Mouse (Mus musculus) skeletal muscle tissue, adult 2 months (tissue): ENCODE data around the gene Myog.

Experiments
- DNase-seq: peaks from one replicate; pipeline ENCODE4 v3.0.0-alpha.2; 2012; ENCODE audit warnings: low read depth, low spot score

Myog gene

DNA sequence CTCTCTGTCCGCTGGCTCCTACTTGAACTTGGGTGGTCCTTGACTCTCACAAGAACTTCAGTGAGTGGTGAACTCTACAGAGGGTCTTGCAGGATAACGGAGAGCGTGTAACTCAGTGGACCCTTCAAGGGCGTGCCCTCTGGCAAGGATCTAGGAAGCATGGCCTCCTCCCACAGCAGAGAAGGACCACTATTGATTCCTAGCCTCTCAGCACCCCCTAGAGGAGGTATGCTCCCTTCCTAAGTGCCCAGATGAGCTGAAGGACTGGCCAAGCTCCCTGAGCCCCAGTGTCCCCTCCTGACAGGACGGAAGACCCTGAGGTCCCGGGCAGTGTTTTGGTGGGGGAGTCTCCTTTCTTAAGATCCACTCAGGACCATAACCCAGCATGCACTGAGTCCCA lies 32.8 kb downstream of the Myog start:
- DNase-seq = peak; percentile 47

DNA sequence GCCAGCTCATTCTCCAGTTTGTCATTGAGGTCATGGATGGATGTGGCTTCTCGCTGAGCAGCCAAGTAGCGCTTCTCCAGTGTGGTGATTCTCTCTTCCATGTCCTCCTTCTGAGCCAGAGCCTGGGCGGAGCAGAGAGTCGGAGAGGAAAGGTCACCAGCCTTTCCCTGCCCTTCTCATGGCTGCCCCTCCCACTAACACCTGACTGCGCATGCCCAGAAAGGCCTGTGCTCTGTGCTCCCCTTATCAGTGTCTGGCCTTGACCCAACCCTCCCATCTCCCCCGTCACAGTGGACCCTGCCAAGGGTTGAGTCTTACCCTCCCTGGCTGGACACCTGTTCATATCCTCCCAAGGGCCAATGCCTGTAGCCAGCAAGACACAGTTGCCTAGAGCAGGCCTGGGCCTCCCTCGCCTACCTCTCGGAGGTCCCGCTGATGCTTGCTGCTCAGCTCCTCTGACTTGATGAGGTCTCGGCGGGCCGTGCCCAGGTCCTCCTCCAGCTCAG lies 37.1 kb downstream of the Myog start:
- DNase-seq = no peak

DNA sequence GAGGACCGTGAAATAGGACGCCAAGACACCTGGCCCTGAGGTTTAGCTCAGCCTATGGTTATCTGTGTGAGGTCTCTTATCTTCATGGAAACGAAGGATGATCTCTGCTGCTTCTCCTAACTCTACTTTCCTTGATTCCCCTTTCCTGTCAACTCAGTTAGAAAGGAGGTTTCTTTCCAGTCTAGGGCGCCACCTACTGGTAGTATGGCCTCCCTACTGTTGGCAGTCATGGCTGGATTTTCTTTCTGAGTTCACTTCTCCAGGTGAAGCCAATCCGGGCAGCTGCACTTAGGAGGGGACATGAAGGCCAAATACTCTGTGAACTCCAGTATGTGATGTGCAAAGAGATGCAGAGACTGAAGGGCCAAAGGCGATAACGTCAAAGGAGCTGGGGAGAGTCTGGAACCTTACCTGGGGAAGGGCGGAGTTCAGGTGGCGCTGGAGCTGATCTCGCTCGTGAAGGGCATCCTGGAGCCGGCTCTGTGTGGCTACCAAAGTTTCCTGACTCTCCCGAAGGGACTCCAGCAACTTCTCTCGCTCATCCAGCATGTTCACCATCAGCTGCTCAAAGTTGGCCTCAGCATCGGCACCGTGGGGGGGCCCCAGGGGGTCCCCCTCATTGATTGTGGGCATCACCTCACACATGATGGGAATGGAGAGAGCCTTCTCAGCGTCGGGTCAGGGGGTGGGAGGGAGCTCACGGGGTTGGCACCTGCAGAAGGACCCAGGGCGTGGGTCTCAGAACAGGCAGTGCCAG lies 42.3 kb downstream of the Myog start:
- peak; percentile 72 for DNase-seq

DNA sequence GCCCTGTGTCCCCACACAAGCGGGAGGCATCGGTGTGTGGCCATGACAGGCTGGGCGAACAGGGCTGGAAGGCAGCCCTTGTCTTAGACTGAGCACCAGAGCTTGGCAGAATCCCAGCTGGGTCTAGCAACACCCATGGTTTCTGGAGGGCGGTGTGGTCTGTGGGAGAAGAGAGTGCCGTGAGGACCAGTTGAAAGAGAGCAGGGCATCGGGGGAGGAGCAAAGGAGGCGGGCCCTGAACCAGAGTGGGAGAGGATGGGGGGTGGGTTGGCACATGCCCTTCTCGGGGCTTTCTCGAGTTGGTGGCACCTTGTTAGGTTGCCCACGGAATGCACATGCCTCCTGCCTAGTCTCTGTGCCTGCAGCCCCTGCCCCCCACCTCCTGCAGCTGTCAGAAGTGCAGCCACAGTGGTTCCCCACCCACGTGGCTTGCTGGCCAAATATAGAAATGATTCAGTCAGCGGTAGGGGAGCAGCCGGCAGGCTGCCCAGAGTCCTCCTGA lies 43.0 kb downstream of the Myog start, which contains the start of gene Ppfia4:
Gene Ppfia4, minus strand, starts transcription at position 159 of the 502 bp plus-strand sequence.
- DNase-seq = peak; percentile 77

DNA sequence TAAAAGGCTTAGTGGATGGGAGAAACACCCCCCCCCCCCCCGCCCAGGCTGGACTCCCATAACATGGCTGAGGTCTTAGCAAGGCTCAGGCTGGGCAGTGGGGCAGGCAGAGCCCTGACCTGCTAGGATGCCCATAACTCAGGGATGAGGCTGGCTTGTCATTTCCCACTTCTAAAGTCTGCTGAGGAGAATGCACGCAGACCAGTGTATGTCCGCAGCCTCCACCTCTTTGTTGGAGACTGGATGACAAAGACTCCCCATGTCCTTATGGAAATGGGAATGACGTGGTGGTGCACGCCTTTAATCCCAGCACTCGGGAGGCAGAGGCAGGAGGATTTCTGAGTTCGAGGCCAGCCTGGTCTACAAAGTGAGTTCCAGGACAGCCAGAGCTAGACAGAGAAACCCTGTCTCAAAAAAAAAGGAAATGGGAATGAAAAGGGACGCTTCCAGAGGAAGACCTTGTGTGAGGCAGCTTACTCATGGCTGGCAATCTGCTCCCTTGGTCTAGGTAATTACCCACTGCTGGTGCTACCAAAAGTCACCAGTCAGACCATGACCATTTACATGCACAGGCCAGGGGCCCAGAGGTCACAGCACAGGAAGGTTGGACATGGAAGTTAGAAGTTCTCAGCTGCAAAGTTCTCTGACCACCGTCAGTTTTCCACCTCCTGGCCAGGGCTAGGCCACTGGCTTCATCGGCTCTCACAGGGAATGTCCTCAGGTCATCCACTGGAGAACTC lies 43.8 kb downstream of the Myog start:
- no peak for DNase-seq

DNA sequence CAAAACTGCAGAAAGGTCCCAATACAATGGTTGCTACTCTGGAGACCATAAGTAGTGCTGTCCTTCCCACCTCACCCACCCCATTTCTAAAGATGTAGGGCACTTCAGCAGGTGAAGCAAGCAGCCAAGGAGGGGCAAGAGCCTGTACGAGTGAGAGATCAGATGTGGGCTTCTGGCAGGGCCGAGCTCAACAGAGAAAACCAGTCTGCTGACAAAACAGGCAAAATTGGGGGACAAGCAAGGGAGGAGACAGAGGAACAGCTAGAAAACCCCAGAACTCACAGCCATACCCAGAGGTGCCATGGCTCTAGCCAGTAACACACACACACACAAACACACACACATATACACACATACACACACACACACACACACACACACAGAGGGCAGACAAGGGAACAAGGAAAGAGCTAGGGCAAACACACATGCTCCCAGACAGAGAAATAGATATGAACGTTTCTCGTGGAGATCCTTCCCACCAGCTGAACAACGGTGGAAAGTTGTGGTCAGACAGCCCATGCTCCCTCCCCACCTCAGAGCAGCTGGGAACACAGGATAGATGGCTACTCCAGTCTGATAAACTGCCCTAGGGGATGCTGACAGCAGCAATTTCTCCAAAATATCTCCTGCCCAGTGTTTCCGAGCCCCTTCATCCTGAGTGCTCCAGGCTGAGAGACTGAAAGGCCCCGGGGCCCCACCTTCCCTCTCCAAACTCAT lies 44.5 kb downstream of the Myog start:
- DNase-seq = no peak

DNA sequence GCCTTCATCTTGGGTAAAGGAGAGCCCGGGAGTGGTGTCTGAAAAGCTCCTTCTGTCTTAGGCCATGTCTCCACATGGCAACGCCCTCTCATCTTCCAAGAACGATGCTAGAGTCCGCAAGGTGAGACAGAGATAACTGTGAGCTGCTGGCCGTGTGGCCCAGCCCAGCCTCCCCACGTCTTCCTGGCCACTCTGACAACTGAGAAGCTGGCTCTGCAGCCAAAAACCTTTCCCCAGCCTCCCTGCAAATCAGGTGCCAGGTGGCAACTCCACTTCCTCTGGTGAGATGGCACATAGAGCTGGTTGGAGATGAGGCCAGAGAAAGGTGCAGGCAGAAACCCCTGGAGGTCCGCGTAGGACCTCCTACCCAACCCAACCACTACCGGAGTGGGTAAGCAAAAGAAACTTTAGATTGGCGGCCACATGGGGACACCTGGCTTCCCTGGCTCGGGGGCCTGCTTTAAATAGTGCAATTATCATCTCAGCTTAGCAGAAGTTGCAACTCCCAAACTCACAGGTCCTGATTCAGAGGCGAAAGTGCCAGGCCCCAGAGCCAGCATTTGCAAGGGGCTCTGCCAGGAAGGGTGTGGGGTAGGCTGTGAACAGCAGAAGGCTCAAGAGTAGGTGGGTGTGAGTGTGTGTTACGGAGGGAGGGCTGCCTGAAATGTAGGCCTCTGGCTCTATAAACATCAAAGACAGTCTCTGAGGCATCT lies 45.6 kb downstream of the Myog start:
- DNase-seq = no peak

DNA sequence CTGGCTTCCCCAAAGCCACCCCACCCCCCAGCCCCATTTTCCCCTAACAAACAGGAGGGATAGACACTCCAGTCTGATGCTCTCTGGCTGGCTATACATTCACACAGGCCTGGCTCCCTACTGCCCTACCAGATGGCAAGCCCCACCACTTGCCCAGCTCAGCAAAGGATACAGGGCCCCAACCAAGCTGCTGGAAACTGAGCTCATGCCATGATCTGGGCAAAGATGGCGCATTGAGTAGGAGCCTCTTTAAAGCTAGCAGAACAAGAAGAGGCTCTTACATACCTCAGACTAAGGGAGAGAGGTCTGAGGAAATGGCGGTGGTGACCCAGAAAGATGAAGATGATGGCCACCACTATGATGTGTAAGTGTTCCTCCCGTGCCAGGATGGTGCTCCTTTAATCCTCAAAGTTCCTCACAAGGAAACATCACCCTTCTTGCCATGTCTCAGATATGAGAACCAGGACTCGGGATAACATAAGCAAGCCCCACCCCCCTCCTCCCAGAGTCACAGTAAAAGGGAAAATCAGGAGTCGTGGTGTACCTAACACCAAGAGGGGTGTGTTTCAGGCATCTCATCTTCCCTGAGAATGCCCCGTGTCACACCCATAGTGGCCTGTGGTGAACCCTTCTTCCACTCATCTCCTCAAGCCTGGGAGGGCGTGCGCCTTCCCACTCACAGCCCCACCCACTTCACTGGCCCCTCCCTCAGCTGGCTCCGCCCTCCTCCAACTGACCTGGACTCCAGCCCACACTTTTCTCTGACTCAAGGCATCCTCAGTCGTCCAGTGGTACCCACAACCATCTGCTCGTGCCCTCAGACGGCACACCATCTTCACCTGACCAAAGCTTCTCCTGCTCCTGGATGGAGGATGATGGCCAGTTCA lies 46.4 kb downstream of the Myog start:
- no peak for DNase-seq

DNA sequence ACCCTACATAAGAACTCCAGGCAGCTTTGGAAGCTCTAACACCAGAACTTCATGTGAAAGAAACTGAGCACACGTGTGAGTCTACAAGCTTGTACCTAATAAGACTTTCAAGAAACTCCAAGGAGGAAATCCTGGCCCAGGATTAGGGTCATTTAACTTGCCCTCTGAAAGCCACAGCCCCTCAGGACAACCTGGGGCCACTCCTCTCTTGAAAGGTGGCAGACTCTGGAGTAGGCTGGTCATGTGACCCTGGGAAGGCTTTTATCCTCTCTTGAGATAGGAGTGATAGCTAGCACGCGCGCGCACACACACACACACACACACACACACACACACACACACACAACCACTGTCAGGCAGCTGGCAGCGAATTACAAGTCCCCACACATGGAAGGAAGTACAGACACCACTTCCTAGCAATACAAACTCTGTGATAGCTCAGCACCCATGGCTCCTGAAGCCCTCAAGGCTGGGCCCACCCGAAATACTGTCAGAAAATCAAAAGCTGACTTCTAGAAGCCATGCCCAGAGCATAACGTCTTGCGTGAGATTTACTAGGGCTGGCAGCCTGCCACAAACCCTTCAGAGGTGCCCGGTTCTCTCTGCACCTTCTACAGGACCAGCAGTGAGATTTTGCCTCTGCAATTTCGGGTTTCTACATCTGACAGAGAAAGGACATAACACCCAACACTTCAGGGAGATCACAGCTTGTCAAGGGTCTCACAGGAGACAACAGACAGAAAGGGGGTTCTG lies 47.3 kb downstream of the Myog start:
- DNase-seq = no peak

DNA sequence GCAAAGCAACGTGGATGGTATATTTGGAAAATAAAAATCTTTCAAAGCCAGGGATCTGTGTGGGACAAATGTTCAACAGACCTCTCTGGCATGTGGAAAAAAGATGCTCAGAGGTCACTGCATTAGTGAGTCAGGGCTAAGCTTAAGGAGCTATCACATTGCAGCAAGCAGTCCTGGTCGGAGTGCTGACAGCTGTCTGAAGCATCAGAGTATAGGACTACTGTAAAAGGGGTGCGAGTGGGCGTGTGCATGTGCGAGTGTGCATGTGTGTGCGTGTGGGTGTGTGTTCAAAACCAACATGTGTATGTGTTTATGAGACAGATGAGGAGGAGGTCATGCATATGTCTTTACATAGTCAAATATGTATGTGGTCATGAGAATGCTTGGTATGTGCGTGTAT lies 49.4 kb downstream of the Myog start:
- DNase-seq = no peak

DNA sequence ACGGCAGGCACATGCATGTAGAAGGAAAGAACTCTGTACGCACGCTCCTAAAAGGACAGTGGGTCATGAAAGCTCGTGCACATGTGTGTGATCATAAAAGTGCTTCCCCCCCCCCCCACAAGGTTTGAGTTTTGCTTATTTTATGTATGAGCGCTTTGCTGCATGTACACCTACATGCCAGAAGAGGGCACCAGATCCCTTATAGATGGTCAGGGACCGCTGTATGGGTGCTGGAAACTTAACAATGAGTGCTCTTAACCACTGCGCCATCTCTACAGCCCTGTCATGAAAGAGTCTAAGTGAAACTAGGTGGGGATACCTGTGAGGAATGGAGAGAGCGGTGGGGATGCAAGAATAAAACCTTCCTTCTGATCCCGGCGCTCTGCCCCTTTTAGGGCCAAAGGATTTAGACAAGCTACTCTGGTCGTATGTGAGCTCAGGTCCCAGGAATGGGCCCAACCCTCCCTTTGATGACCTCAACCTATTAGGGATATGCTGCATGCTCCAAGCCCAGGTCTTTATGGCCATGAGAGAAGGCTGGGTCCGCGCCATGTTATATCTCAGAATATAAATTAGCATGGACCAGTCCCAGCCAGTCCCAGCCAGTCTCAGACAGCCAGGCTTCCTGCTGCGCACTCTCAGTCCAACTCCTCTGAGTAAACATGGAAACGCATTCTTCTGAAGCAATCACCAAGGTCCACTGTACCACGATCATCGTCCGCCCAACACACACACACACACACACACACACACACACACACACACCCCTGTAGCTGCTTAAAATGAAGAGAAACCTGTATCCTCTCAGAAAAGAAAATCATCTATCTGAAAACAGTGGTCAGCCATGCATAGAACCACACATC lies 50.2 kb downstream of the Myog start:
- no peak for DNase-seq

DNA sequence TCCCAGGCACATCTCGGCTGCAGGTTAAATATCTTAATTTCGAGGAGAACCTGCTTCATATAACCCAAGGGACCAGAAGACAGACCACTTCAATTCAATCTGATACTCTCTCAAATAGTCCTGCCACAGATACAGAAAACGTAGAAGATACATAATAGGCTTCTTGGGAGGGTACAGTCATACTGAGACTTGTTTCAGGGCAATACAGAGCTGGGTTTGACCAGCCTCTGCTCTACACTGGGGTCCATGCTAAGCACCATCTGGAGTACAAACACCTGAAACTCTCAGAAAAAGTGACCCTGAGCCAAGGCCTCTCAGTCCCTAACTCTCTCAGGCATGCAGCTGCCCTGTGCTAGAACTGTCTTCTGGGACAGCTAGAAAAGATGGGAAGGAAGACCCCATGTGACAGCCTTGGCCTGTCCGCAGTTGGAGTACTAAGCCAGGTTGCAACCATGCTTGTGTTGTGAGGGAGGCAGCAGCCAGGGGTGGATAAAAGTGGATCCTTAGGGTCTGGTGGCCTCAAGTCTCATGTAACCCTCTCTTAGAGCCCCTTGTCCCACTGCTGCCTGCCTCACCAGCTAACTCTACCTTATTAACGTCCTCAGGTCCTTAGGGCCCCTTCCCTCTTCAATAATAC lies 52.0 kb downstream of the Myog start:
- no peak for DNase-seq
